Mouse (Mus musculus): ENCODE results near the gene Alg9.

- TF ChIP-seq CTCF (IDR thresholded peaks at IDR 0.05; ENCODE audit: extremely low read depth, insufficient read length, insufficient replicate concordance, low read depth, low read length) (no peak), POLR2A (IDR thresholded peaks at IDR 0.05; ENCODE audit: low read depth, low read length) (no peak)
Measured at GRCm38 (mm10) chr9:50865803-50866202, 91.0 kb downstream of the Alg9 start.
